Mouse (Mus musculus): ENCODE data around the gene Foxk1.
A peak's percentile ranks its signal among the peaks of the same experiment; 100 is the strongest.

Foxk1 gene

DNA sequence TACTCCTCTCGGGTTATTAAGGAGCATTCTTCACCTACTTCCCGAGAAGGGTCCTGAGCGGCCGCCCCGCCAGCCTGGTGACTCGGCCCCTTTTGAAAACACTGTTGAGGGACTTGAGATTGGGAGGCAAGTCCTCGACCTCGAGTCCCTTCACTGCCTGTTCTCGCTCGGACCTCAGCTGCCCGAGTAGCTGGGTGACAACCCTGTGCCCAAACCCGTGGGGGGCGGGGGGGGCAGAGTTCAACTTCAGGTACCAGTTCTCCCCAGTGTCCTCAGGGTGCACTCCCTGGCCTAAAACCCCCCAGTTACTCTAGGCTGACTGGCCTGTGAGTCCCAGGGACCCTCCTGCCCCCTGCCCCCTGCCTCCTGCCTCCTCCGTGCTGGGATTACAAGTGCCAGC is 42.7 kb downstream of the Foxk1 start:
- DNase-seq (ENCODE audit: low read depth, low spot score) = no peak

DNA sequence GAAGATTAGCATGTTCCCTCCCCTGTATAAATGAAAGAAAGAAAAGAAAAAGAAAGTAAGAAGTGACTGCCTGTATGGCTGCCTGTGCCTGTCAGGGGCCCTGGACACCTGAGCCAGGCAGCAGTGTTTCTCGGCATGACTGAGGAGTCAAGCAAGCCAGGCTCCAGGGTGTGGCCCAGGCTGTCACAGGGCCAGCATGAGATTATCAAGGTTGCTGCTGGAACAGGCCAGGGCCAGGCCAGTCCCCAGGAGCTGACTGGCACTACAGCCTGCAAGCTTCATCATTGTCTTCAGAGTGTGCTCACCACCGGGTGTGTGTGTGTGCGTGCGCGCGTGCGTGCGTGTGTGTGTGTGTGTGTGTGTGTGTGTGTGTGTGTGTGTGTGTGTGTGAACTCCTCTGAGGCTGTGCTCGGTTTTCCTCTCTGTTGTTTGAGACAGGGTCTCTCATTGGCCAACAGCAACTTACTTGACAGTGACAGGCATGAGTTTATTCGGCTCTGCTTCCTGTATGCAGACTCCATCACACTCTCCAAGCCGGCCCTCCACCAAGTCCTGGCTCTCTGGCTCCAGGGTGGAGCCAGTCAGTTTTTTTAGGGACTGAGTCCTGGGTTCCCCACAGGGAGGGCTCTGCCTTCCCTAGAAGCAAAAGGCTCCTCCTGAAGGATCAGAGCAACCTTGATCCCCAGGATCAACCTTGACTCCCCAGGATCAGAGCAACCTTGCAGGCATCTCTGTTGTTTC is 43.7 kb downstream of the Foxk1 start:
- DNase-seq (ENCODE audit: low read depth, low spot score) = no peak

DNA sequence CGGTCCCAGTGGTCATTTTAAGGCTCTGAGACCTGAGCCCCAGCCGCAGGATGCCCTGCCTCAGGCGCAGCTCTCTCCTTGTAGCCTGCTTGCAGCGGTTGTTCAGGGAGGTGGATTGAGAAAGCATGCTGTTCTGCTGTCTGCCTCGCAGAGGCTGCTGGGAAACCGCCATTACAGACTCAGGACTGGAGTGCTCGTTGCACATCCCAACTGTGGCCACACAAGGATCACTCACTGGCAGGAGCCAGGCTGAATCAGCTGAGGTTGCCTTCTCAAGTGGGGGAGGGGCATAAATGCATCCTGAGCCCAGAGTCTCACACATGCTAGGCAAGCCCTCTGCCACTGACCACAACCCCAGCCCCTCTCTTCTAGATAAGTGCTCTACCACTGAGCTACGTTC is 44.4 kb downstream of the Foxk1 start:
- no peak for DNase-seq (ENCODE audit: low read depth, low spot score)

DNA sequence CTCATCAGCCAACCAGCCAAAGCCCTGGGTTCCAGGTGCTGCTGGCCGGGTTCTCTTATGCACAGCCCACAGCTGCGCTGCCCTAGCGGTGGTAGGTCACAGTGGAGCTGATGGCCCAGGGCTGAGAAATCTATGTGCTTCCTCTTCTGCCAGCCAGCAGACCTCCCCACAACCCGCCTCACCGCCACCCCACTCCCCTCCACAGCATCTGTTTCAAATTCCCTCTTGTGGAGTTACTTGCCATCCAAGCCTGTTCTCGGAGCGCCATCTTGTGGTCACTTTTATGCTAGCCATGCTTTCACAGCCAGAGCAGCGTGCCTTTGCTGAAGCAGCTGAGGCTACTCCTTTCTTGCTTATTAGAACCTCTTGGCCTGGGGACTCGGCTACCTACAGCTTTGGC is 46.8 kb downstream of the Foxk1 start:
- peak; percentile 87 for DNase-seq (ENCODE audit: low read depth, low spot score)

DNA sequence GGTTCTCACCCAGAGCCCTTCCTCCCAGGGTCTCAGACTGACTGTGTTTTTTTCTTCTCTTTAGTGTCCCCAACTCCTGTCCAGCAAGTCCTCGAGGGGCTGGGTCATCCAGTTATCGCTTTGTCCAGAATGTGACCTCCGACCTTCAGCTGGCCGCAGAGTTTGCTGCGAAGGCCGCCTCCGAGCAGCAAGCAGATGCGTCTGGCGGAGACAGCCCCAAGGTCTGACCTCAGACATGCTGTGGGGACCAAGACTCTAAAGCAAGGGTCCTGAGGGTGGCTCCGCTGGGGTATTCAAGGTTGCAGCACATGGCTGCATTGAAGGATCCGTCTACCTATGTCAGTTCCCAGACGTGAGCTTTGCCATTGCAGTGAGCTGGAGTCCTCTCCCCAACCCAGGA is 47.3 kb downstream of the Foxk1 start:
- no peak for DNase-seq (ENCODE audit: low read depth, low spot score)

DNA sequence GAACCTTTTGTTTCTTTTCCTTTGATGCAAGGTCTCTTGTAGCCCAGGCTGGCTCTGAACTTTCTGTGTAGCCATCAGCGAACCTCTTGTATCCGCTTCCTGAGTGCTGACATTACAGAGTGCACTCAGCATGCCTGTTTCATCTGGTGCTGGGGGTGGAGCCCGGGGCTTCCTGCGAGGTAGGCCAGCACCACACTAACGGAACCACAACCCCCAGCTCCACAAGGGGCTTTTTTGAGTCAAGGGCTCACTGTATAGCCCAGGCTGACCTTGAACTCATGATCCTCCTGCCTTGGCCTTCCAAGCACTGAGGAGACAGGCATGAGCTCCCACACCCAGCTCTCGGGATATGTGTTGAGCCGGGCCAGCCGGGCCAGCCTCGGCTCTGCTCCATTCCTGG is 49.5 kb downstream of the Foxk1 start:
- no peak for DNase-seq (ENCODE audit: low read depth, low spot score)

DNA sequence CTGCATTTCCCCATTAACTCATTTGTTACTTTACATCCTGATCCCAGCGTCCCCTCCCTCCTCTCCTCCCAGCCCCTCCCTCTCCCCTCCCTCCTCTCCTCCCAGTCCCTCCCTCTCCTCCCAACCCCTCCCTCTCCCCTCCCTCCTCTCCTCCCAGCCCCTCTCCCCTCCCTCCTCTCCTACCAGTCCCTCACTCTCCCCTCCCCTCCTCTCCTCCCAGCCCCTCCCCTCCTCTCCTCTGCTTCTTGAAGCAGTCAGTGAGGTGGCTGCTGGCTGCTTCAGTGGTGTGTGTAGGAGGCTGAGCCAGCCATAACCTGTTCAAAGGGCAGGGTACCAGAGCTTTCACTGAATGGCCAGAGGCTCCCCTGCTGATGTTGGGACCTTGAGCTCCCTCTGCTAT is 50.5 kb downstream of the Foxk1 start:
- DNase-seq (ENCODE audit: low read depth, low spot score) = no peak

DNA sequence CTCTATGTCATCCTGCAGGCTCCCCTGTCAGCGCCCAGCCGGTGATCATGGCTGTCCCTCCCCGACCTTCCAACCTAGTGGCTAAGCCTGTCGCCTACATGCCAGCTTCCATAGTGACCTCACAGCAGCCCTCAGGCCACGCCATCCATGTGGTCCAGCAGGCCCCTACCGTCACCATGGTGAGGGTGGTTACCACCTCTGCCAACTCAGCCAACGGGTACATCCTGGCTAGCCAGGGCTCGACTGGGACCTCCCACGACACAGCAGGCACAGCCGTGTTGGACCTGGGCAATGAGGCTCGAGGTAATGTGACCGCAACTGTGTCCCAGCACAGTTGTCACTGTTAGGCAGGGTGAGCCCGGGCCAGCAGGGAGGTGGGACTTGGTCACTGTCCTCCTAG is 52.4 kb downstream of the Foxk1 start:
- no peak for DNase-seq (ENCODE audit: low read depth, low spot score)

DNA sequence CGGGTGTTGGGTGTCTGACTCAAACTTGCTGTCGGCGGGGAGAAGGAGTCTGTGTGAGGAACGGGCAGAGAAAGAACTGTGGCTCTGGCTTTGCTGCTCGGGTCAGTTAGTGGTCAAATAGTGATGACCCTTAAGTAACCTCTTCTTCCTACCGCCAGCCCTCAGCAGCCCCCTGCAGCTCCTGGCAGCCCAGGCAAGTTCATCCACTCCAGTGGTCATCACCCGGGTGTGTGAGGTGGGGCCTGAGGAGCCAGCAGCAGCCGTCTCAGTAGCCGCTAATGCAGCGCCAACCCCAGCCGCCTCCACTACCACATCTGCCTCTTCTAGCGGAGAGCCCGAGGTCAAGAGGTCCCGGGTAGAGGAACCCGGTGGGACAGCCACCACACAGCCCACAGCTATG is 55.0 kb downstream of the Foxk1 start:
- DNase-seq (ENCODE audit: low read depth, low spot score) = no peak

DNA sequence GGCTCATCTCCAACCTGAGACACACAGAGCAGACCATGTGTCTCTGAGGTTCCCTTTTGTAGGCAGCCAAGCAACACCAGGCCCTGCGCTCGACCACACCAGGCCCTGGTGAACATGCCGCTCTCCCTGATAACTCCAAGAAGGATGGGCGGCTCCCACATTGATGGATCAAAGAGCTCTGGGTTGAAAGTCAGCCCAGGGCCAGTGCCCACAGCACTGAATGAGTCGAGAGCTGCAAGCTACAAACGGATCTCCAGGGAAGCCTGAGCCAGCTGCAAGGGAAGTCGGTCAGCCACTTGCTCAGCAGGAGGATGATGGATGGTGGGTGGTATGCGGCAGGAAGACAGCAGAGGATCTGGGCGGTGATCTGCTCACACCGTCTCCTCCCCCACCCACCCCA is 56.0 kb downstream of the Foxk1 start:
- no peak for DNase-seq (ENCODE audit: low read depth, low spot score)

DNA sequence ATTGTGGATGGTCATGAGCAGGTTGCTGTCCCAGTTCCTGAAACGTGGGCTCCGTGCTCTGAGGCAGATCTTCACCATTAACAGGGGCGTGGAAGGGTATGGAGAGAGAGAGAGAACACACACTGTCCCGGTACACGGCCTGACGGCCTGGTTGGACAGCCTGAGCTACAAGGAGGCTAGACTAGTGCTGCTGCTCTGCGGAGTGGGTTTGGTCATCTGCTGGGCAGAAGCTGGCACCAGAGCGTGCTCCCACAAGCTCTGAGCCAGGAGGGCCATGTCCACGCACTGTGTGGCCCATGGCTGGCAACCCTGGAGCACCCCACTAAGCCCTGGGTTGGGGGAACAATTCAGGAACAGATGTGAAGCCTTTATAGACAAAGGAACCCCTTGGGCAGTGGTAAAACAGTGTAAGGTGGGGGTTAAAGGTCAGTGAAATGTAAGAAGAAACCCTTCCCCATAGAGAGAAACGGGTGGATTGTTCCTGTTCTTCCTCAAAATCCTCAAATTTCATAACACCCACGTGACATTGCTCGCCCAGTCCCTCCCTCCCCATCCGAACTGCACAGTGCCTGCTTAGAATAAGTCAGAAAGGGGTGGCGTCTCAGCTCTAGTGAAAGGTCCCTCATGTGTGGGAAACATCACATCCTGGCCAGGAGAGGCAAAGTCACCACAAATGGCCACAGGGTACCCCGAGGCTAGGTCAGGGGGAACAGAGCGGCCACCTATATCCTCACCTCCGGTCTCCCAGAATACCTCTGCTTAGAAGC is 57.7 kb downstream of the Foxk1 start:
- no peak for DNase-seq (ENCODE audit: low read depth, low spot score)

DNA sequence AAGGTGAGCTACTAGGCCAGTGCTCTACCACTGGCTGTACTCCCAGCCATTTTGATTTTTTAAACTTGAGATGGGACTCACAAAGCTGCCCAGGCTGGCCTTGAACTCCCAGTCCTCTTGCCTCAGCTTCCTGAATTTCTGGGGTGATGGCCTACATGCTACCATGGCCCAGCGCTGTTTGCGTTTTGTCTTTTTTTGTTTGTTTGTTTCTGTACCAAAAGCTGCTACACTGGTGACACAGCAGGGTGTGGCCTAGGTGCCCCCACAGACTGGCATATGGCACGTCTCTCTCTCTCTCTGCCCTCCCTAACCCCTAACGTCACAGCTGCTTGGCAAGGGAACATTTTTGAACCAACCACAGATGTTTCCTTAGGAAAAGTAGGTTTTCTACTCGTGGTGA is 58.5 kb downstream of the Foxk1 start:
- no peak for DNase-seq (ENCODE audit: low read depth, low spot score)

DNA sequence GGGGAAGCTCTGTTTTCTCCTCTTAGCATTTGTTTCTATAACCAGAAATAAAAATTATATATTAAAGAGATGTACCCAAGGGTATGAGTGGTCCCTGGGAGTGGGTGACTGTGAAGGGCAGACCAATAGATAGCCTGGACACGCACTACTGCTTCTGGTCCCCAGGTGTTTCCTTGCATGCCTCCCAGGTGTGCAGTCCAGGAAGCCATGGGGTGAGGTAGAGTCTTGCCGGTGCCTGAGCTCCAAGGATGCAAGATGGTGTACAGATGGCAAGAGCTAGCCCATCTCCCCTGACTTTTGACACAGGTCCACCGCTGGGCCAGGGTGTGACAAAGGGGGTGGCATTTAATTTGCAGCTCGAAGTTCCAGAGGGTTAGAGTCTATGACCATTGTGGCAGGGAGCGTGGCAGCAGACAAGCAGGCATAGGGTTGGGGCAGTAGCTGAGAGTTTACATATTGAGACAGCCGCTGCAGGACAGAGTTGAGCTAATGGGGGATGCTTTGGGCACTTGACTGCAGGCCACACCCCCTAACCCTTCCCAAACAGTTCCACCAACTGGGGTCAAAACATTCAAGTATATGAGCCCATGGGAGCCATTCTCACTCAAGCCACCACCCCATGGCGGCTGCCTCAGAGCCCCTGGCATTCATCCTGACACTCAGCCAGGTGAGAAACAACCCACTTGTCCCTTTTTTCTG is 60.8 kb downstream of the Foxk1 start:
- DNase-seq (ENCODE audit: low read depth, low spot score) = no peak

DNA sequence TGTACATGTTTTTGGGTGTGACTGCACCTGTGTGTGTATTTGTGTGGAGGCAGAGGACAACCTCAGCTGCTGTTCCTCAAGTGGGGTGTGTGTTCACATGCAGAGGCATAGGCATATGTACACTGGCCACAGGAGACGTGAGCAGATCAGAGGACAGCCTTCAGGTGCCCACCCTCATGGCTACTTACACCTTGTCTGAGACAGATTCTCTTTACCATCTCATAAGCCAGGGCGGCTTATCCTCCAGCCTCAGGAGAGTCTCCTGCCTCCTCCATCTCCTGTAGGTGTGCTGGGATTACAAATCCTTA is 61.3 kb downstream of the Foxk1 start:
- DNase-seq (ENCODE audit: low read depth, low spot score) = no peak

DNA sequence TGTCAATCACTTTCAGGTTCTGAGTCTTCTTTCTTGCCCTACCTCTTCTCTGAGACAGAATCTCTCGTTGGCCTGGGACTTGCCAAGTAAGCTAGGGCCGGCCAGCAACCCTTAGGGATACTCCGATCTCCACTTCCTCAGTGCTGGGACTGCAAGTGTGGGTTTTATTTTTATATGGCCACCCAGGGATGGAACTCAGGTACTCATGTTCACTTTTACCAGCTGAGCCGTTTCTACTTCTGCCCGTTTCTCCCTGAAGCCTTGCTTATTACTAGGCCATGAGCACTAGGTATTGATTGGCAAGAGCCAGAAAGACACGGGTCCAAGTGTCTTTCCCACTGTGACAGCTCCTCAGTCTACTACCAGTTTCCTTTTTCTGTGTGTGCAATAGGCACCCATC is 61.7 kb downstream of the Foxk1 start:
- no peak for DNase-seq (ENCODE audit: low read depth, low spot score)

DNA sequence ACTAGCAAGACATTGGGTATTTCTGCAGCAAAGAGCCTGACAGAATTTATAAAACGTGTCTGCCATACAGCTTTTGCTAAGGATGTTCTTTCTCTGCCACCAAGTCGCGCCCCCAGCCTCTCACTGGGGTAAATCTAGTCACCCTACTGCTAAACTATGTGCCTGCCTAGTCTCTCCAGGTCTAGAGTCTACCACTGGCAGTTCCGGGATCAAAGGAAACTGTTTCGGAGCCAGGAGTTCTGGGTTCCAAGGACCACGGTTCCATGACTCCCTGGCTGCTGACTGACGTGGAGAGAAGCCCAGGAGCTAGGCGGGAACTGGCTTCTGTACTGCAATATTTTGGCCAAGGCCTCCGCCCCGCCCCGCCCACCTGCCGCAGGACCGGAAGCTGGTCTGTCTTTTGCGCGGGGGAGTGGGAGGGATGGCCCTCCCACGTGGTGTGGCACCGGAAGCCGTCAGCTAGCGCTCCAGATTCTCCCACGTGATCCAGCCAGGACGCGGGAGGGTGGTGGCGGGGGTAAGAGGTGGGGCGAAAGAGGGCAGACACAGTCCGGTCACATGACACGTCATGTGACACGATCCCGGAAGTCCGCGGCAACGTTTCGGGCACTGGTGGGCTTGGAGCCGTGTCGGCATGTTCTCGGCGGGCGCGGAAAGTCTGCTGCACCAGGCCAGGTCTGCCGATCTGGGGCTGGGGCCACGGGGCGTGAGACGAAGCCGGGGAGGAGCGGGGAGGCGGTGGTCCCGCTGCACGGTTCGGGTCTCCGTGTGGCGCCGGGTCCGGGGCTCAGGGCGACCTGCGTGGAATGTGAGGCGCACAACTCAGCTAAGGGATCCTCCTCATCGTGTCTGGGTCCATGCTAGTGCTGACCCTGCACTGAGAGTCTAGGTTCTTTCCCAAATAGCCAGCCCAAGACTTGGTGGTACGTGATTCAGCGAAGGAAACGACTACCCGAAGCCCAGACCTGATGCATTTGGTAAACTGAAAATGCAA is 62.5 kb downstream of the Foxk1 start, which contains the start of gene Ap5z1:
Gene Ap5z1 (plus strand): TSS at position 484 of the 994 bp plus-strand sequence.
- peak; percentile 92 for DNase-seq (ENCODE audit: low read depth, low spot score)

DNA sequence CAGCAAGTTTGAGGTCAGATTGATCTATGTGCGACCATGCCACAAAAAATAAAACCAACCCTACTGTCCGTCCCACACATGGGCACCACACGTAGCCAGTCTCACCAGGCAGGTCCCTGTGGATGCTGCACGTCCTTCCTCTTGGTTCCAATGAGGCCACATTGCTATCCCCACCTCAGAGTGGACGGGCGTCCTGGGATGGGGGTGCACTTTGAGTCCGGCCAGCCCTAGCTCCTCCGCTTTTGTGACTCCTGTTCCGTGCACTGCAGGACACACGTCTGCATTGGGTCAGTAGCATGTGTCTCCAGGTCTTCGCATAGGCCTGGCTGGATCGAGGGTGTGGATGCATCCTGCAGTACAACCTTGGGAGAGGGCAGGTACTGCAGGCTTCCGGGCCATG is 67.1 kb downstream of the Foxk1 start:
- DNase-seq (ENCODE audit: low read depth, low spot score) = no peak

DNA sequence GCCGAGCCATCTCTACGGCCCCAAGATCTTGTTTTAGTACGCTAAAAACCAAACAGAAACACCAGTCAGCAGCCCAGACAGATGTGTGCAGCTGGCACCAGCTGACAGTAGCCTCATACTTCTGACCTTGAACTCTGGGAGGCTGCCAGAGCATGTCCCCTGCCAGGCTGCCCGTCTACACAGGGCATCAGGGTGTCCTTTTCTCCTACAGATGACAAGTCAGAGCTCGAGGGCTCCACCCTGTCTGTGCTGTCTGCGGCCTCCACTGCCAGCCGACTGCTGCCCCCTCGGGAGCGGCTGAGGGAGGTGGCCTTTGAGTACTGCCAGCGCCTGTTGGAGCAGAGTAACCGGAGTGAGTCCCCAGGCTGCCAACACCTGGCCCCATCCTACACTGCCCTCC is 68.5 kb downstream of the Foxk1 start:
- no peak for DNase-seq (ENCODE audit: low read depth, low spot score)

DNA sequence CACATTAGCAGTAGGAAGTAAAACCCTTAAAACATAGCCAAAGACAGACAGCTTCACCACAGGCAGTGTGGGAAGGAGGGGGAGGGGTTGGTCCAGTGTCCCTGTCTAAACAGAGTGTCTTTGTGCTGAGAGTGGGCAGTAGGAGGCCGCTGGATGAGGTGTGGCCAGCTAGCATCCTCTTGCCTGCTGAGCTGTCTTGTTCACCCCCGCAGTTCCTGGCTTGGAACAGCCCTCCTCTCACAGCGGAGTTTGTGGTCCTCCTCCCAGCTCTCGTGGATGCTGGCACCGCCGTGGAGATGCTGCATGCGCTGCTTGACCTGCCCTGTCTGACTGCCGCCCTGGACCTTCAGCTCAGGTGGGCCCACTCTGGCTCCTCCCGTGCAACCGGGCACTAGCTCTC is 72.4 kb downstream of the Foxk1 start:
- peak; percentile 74 for DNase-seq (ENCODE audit: low read depth, low spot score)

DNA sequence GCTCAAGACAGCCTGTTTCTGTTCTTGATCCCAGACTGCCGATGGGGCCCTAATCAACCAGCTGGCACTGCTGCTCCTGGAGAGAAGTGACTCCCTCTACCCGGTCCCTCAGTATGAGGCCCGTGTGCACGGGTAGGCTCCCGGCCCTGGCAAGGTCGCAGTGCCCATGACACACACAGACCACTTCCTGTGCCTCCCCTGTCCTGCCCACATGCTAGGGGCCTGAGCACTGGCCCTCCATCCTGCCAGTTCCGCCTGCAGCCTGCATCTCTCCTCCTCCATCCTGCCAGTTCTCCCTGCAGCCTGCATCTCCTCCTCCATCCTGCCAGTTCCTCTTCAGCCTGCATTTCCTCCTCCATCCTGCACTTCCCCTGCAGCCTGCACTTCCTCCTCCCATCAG is 74.4 kb downstream of the Foxk1 start:
- DNase-seq (ENCODE audit: low read depth, low spot score) = no peak

DNA sequence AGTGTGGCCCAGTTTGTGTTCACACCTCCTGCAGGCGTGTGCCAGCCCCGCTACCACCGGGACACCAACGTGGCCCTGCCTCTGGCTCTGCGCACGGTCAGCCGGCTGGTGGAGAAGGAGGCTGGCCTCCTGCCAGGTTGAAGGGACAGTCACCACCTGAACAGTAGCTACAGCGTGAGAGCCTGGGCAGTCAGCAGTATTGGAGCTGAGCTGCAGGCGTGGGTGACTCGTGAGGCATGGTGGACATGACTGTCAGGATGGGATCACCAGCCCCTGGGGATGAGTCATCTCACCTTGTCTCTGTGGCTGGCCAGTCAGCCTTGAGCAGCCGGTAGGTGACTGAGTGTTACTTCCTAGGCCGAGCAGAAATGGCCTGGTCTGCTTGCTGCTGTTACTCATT is 76.0 kb downstream of the Foxk1 start:
- DNase-seq (ENCODE audit: low read depth, low spot score) = no peak

Data from telencephalon, adult 2 months (tissue).